Mouse (Mus musculus) lung, postnatal 0 days (tissue): ENCODE data around the gene Sh2b2.

ENCODE experiments used
- CTCF ChIP-seq: IDR thresholded peaks from 2 replicates; pipeline ENCODE4 v1.5.1; 2016; ENCODE audit warnings: antibody characterized with exemption, mild to moderate bottlenecking
- EP300 ChIP-seq: IDR thresholded peaks from 2 replicates; pipeline ENCODE4 v1.6.1; 2016; ENCODE audit warnings: antibody characterized with exemption, mild to moderate bottlenecking, control low read depth

- TF ChIP-seq CTCF, result peak; percentile 24; the same call in 1 of the 2 replicates
- TF ChIP-seq EP300, result peak; percentile 10; the same call in 1 of the 2 replicates
Measured at GRCm38 (mm10) chr5:136244762-136245540, 1.4 kb downstream of the Sh2b2 start.
